Mouse (Mus musculus): ENCODE measurements around the gene Anks1b.

- TF ChIP-seq POLR2A (IDR thresholded peaks at IDR 0.05; ENCODE audit: low read depth, low read length) (no peak), CTCF (IDR thresholded peaks at IDR 0.05; ENCODE audit: extremely low read depth, insufficient read depth, insufficient read length, insufficient replicate concordance) (no peak)
Measured at GRCm38 (mm10) chr10:90615196-90615595, 741.9 kb downstream of the Anks1b start.
